Comparison of ENCODE assay signal across 15 mouse cellular contexts in the genomic region with DNA sequence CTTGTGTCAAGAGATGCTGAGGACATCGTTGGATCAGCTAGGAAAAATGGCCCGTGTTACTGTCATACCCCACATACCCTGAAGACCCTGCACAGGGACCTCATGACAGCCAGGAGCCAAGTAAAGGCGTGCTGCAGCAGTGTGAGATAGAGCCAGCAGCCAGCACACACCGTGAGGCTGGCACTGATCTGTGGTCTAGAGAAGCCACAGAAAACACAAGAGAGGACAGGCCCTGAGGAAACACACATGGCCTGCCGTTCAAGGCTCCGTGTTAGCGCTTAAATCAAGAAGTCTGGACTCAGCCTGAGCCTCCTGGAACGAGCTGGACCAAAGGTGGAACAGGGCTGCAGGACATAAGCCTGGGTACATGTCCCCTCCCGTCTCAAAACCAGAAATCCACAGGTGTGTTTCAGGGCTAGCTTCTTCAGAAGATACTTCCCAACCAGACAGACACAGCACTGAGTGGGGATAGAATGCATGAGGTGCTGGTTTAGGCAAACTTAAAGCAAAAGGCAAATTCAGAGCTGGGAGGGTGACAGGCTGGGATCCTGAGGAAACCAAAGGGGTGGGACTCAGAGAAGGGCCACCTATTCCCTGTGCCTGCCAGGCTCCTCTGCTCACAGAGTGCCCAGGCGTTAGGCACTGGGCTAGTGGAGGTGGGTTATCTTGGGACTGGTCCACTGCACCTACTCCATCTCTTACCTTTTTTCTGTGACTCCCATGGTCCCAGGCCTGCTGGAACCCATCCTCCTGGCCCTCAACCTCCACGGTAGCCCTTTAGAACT. TPM values are rescaled to one million over a fixed set of nuclear protein-coding genes. Genes with fewer than 3 reads are reported as not detected.
A peak's percentile ranks its signal among the peaks of the same experiment; 100 is the strongest.
DNase-seq lines count a peak whose midpoint lies in the region; ATAC-seq and TF ChIP-seq lines count a peak whose summit lies in the region.
"Had no signal": no experiment of that assay in that cellular context is flagged by ENCODE, and none has a peak within 500 bp of the region (broad histone marks: within the 10 kb centered on the region; RNA-seq: fewer than 3 reads in every experiment).

No protein-coding gene starts in this region.

- peak; percentile 0 for DNase-seq in adrenal gland, adult 8-10 months
- DNase-seq in adrenal gland, postnatal 4 days (ENCODE audit: low spot score in 2 of 2): no peak
- no peak for DNase-seq in heart, postnatal 0 days (ENCODE audit: low spot score)
- DNase-seq in heart, postnatal 10 days: no peak
- peak; percentile 2 for DNase-seq in ovary, postnatal 36 days (ENCODE audit: low spot score)
- no peak for DNase-seq in ovary, postnatal 14 days (ENCODE audit: low spot score)
- no peak for DNase-seq in frontal cortex, postnatal 36 days (ENCODE audit: low spot score in 2 of 2)
- DNase-seq: left cerebral cortex, postnatal 4 days had no signal

- H3K27me3 ChIP-seq in heart, postnatal 0 days (ENCODE audit: control insufficient read depth, insufficient read depth, low read length): no peaks in the 10 kb centered on the region
- H3K27me3 ChIP-seq: embryonic facial prominence, embryonic 12.5 days; liver, embryonic 15.5 days; neural tube, embryonic 13.5 days; Patski had no signal

- no peak for TF ChIP-seq CTCF in heart, postnatal 0 days (IDR thresholded peaks at IDR 0.05; ENCODE audit: low read depth)

- H3K27ac ChIP-seq in heart, postnatal 0 days (ENCODE audit: low read depth): 0 out of 2 replicates have a peak overlapping the region, but pooled peaks have one; percentile 5
- H3K27ac ChIP-seq: embryonic facial prominence, embryonic 12.5 days; hindbrain, embryonic 10.5 days; liver, embryonic 15.5 days; neural tube, embryonic 13.5 days had no signal

- H3K9me3 ChIP-seq in heart, postnatal 0 days (replicated peaks; ENCODE audit: control insufficient read depth, low read length): no peaks in the 10 kb centered on the region
- H3K9me3 ChIP-seq: embryonic facial prominence, embryonic 12.5 days; hindbrain, embryonic 10.5 days; liver, embryonic 15.5 days; neural tube, embryonic 13.5 days had no signal

- no peaks in the 10 kb centered on the region for H3K36me3 ChIP-seq in heart, postnatal 0 days (replicated peaks; ENCODE audit: control insufficient read depth, insufficient read depth, low read length)
- H3K36me3 ChIP-seq: embryonic facial prominence, embryonic 12.5 days; hindbrain, embryonic 10.5 days; liver, embryonic 15.5 days; neural tube, embryonic 13.5 days had no signal

- 57% methylated on average over 11 of the region's 11 CpGs for WGBS in heart, postnatal 0 days

- no peak overlapping the region for H3K4me2 ChIP-seq in heart, postnatal 0 days (ENCODE audit: low read depth, low read length)
- H3K4me2 ChIP-seq: embryonic facial prominence, embryonic 12.5 days; liver, embryonic 15.5 days; neural tube, embryonic 13.5 days had no signal

- ATAC-seq in heart, postnatal 0 days (ENCODE audit: insufficient read depth, low read depth): no peak
- ATAC-seq in hematopoietic stem cell, adult 5-6 weeks (replicated peaks in 1 of 2; ENCODE audit: insufficient read depth in 1 of 2, low FRiP score in 2 of 2, low TSS enrichment in 1 of 2, low read depth in 1 of 2, poor library complexity in 2 of 2, severe bottlenecking in 2 of 2): peak; percentile 12 to 54; a peak in 2 of 4 replicates
- ATAC-seq: intestine, embryonic 16.5 days; Patski had no signal

- H3K4me1 ChIP-seq in heart, postnatal 0 days (ENCODE audit: control insufficient read depth, insufficient read depth): peaks cover 18% of the 10 kb centered on the region
- H3K4me1 ChIP-seq: neural tube, embryonic 13.5 days had no signal

- TF ChIP-seq EP300 in heart, postnatal 0 days (IDR thresholded peaks at IDR 0.05; ENCODE audit: low read depth): no peak

- H3K4me3 ChIP-seq in heart, postnatal 0 days (ENCODE audit: low read depth, low read length): no peak overlapping the region
- H3K4me3 ChIP-seq: embryonic facial prominence, embryonic 12.5 days; hindbrain, embryonic 10.5 days; liver, embryonic 15.5 days; neural tube, embryonic 13.5 days had no signal

- intact Hi-C loops in heart, postnatal 10 days (cut with DNase I): no loop called here

- no peak overlapping the region for H3K9ac ChIP-seq in heart, postnatal 0 days (replicated peaks; ENCODE audit: low read depth, low read length)
- H3K9ac ChIP-seq: embryonic facial prominence, embryonic 12.5 days; liver, embryonic 15.5 days; neural tube, embryonic 13.5 days had no signal

RNA-seq across cellular contexts. Expression of a gene that starts 9.3 kb away (rescaled TPM):
- 100 to 1,000 TPM in 1 of 4 experiments, 10 to 100 TPM in 2, 1 to 10 TPM in 1; 8.6 to 127 (median 15.7) TPM for total RNA-seq in adrenal gland, adult 8-10 months (2022)
- 10 to 100 TPM; 27.1 to 28.0 TPM for total RNA-seq in adrenal gland, postnatal 4 days (2021)
- 31.9 and 47.6 TPM in 2 replicates for total RNA-seq in heart, postnatal 0 days (2014; rRNA removed; ENCODE audit: low replicate concordance)
- polyA plus RNA-seq in heart, postnatal 0 days (2015; fragmentation: Nextera tagmentation; extraction: Ambion mirVana): 7.7 and 10.9 TPM in 2 replicates
- total RNA-seq in heart, postnatal 10 days (2021): 10 to 100 TPM; 33.6 to 45.9 TPM
- total RNA-seq in hematopoietic stem cell, adult 5-6 weeks (2017): 77.4 and 203 TPM in 2 replicates

Comparison
In these comparisons a context has a peak if more than half of its experiments do, and no peak if none do; other contexts are left out.
1. DNase-seq: peak in adrenal gland, adult 8-10 months (single experiment) and ovary, postnatal 36 days (single experiment); none in adrenal gland, postnatal 4 days (0 of 2), heart, postnatal 0 days (single experiment), heart, postnatal 10 days (0 of 2), ovary, postnatal 14 days (single experiment) and frontal cortex, postnatal 36 days (0 of 2).